Mouse (Mus musculus): ENCODE results near the gene Cbfa2t2.

Gene Cbfa2t2

DNA sequence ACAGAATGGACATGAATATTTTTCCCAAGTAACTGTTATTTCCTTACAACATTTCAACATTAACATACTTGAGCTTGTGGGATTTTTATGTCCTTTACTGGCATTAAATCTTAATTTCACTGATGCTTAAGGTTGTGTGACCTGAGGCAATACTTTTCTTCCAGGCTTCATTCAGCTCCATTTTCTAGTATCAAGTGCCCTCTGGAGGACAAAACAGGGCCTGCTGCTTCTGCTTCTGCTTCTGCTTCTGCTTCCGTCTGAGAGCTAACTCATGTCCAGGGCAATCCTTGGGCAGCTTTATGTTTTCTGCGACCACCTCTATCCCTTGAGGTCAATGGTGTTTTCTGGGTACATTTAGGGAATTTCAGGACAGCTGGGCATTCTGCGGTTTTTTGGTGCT, 103.4 kb downstream of the Cbfa2t2 start:
- DNase-seq, result no peak

DNA sequence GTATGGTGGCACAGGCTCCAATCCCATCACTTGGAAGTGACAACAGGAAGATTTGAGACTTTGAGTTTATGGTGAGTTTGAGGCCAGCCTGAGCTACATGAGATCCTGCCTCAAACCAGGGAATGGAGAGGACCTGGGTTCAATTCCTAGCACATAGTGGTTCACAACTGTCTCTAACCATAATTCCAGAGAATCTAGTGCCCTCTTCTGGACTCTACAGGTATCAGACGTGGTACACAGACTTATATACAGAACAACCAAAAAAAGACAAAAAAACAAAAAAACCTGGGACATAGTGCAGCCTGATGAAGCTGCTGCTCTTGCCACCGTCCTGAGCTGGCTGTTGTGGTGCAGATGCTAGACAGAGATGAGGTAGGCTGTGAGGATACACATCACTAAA, 105.3 kb downstream of the Cbfa2t2 start:
- no peak for DNase-seq

DNA sequence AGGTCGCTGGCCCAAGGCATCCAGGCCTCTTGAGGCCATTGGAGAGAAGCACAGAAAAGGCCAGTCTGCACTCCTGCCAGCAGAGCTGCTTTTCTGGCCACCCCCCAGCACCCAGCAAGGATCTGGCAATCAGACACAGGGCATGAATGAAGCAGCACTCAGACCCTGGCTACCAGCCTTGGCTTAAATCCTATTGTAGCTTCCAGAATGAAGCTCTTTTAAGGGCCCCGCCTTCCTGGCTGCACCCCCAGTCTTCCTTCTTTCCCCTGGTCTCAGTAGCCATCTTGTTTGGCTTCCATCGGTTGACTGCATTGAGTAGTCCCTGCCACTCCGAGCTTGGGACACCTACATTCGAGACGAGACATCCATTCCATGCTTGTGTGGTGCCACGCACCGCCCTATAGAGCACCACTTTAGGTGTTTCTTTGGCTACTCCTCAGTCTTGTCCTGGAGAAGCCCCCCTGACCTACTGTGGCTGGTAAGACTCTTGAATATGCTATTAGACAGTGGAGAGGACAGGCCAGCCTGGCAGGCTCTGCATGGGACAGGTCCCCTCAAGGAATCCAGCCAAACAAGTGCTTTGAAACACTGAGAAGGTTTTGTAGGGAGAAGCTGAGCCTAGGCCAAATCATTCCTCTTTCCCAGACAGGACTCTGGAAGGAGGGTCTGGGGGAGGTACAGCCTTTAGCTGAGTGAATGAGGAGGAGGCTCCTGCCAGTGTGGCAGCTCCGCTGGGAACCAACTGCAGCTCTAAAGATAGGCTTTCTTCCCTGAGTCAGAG, 107.5 kb downstream of the Cbfa2t2 start:
- DNase-seq, result peak; percentile 97

DNA sequence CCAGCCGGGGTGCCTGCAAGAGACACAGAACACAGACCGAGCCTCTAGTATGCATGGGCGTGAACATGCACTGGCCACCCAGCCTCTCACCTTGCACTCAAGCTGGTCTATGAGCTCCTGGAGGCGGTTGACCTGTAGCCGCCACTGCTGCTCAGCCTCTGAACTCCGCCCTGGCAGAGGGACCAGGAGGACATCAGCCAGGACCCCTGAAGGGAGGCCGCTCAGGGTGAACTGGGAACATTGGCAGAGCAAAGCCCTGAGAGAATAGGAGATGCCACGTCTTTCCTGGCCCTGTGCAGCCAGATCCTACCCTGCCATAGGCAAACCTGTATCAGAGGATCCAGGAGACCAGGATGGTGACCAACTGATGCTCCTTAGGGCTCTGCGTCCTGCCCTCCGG, 110.4 kb downstream of the Cbfa2t2 start, which contains the start of gene 1700003F12Rik:
Gene 1700003F12Rik, plus strand, starts transcription at position 375 of the 400 bp plus-strand sequence.
- peak; percentile 16 for DNase-seq

DNA sequence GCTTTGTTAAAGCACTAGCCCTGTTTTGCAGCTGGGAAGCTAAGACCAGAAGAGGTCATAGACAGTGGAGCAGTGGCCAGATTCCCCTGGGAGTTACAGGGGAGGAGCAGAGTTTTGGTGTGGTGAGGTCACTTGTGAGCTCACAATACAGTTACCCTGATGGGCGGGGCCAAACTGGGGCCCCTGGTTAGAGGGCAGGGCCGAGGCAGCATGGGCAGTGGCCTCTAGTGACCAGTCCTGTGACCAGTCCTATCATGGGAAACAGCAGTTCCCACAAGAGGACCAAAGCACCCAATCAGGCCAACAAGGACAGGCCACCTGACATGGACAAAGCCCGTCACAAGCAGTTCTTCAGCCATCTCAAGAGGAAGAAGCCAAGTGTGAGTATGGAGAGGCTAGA, 112.4 kb downstream of the Cbfa2t2 start:
- DNase-seq, result peak; percentile 32

DNA sequence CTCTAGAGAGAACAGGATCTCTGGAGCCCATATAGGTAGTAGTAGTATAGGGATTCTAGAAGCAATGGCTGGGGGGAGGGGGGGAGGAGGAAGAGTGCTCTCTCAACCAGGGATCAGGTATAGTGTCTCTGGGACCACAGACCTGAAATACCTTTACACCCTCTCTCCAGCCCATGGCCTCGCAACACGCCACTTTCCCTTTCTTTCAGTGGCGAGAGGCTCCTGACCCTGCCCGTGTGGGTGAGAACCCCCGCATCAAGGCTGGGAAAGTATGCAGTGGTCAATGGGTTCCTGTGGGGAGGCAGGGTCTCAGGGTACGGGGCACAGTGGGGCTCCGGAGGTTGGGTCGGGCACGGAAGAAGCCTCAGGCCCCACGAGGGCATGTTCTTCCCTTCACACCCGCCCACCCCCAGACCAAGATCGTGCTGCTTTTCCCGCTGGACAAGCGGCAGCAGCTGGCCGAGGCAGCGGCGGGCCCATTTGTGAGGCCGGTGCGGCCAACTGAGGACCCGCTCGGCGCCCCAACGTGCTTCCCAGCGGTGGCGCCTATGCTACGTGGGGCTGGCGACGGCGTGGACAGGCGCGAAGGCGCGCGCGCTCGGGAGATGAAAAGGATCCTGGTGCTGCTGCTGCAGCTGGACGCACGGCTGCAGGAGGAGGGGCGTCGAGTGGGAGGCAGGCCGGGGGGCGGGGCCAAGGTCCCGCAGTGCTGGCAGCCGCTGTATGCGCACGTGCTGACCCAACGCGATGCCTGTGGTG, 113.0 kb downstream of the Cbfa2t2 start:
- DNase-seq, result peak; percentile 25

DNA sequence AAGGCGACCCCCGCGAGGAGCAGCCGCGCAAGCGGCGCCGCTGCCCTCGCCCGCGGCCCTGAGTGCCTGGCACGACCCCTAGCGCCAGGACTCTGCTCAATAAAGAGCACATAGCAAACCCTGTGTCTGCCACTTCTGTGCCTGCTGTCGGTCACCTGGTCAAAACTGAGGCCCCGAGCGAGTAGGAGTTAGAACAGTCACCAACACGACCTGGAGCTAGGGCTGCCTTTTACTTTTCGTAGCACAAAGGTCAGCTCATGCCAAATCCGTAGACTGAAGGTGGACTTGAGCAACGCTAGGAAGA, 113.6 kb downstream of the Cbfa2t2 start:
- no peak for DNase-seq

DNA sequence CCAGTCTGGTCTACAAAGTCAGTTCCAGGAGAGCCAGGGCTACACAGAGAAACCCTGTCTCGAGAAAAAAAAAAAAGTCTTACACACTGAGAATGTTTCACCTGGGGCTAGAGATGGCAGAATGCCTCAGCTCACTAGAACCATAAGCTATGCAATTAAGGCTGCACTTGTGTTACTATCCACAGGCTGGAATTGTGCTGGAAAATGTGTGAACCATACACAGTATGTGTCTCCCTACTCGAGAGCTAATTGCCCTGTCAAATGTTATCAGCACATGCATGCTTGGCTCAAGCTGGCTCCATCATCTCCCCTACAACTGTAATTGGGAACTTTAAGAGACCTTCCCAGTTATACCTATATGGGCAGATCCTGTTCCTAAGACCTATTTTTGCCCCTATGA, 114.7 kb downstream of the Cbfa2t2 start:
- DNase-seq, result no peak

DNA sequence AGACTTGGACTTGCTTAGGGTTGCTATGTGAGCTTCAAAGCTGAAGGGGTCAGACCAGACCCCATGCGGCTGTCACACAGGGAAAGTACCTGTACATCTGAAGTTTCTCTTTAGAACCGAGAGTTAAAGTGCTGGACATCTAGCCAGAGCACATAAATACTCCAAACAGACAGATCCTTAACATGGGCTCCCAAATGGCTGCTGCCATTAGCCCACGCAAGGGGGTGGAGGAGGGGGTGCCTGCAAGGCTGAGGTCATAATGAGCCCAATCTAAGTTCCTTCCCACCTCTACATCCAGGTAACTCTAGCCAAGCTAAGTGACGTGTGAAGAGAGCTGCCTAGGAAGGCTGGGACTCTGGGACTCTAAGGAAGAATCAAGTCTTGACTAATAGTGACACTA, 115.2 kb downstream of the Cbfa2t2 start, which contains the start of gene Actl10:
Gene Actl10, plus strand, starts transcription at position 301 of the 400 bp plus-strand sequence.
- no peak for DNase-seq

DNA sequence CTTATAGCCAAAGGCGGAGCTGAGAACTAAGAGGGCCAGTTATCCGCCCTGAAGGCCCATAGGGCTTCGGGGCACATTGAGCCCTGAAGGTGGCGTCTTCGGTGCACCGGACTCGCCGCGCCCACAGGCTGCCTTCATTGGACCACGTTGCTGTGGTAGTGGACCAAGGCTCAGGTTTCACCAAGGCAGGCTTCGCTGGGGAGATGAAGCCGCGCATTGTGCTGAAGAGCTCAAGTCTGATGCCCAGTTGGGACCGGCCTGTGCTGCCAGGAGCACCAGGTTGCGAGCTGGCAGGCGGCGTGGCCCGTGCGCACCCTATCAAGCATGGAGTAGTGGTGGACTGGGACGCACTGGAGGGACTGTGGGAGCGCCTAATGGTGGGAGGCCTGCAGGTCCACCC, 115.6 kb downstream of the Cbfa2t2 start:
- peak; percentile 63 for DNase-seq

DNA sequence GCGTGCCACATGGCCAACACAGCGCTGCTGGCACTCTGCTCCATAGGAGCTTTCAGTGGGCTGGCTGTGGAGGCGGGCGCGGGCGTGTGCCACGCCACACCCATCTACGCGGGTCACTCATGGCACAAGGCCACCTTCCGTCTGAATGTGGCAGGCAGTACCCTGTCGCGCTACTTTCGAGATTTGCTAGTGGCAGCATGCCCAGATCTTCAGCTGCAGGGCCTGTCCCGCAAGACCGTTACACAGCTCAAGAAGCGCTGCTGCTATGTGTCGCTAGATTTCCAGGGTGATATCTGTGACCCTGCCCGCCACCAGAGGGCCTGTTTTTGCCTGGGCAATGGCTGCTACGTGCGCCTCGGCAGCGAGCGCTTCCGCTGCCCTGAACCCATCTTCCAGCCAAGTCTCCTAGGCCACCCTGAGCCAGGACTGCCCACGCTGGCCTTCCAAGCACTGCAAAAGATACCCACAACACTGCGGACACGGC, 116.2 kb downstream of the Cbfa2t2 start:
- DNase-seq, result peak; percentile 85

DNA sequence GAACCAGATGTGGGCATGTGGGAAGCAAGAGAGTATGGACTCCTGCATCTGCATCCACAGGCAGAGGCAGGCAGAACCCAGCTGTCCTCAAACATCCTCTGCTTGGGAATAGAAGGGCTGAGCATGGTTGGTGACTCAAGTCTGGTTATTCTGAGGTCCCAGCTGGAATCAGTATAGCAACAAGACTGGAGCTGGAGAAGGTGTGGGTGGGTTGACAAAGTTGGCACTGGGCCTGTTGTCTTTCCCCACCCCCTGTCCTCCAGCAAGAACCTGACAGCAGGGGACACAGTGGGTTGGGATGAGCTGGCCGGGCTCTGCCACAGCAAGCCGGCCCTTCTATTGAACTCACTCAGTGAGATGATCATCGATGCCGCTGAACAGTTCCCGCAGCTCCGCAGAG, 119.0 kb downstream of the Cbfa2t2 start:
- peak; percentile 24 for DNase-seq

DNA sequence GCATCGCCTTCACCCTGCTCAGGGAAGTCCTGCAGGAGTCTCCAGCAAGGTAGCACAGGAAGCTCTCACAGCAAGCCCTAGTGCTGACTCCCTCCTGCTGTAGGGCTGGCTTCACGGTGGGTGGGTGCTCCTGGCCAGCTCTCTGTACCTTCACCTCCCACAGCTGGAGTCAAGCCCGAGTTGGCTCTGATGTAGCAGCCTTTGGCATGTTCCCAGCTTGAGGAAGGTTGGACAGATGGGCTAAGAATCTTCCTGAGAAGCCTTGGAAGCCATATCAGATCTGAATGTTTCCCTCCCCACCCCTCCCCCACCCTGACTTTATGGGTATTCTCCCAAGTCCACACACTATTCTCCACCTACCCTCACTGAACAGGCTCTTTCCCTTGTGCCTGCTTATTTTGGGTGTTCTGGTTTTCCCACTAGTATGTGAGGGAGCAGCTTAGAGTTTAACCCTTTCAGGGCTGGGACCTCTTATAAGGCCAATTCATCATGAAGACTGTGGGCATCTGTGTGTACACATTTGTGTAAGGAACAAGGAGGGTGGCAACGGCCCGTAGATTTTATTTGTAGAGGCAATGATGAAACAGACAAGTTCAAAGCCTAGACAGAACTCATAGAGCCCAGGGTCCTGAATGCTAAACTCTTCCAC, 121.0 kb downstream of the Cbfa2t2 start:
- peak; percentile 45 for DNase-seq

DNA sequence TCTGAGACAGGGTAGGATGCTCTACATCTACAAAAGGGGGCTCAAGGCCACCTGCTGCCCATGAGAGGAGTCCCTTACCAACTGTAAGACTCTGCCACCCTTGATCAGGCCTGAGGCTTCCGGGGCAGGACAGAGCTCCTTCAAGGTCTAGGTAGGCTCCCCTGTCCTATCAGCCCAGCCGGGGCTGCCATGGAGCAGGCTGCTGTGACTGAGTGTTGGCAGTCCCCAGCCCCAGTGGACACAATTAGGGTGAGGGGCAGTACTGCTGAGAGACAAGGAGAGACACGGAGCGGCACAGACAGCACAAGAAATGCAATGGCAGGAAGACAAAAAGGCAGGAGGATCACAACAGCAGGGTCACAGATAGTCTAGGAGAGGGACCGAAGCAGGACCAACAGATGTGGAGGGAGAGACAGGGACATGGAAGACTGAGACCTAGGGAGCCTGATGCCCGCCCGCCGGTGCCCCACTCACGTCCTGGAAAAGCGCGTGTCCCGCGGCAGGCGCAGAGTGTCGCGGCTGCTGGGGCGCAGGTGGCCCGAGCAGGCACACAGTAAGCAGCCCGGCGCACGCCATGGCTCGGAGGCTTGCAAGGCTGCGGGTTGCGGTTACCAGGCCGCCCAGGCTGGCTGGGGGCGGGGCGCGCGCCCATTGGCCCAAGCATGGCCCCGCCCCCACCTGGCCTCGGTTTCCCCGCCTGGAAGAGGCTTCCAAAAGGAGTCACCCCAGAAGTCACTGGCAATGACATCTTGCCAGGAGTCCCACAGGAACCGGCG, 122.2 kb downstream of the Cbfa2t2 start, which contains the start of gene Necab3:
Gene Necab3, minus strand, starts transcription at position 627 of the 776 bp plus-strand sequence.
- peak; percentile 64 for DNase-seq

DNA sequence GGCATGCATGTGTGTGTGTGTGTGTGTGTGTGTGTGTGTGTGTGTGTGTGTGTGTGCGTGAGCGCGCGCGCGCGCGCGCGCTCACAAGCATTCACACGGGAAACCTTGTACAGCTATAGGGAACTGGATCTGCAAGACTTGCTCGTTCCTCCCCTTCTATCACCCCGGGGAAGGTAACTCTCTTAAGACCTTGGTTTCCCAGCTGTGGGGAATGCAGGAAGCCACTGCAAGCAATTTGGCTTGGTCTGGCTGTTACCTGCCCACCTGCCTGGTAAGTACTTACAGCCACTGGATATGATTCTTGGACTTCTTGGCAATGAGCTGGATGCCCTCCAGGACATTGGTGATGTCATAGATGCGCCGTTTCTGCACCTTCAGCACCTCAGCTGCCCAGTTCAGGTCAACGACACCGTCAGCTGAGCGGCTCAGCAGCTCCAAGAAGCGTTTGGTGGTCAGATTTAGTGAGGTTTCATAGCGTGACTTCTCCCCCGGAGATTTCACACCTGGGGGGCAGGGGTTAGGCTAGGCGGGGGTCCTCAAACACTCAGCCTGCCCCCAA, 127.4 kb downstream of the Cbfa2t2 start:
- no peak for DNase-seq

DNA sequence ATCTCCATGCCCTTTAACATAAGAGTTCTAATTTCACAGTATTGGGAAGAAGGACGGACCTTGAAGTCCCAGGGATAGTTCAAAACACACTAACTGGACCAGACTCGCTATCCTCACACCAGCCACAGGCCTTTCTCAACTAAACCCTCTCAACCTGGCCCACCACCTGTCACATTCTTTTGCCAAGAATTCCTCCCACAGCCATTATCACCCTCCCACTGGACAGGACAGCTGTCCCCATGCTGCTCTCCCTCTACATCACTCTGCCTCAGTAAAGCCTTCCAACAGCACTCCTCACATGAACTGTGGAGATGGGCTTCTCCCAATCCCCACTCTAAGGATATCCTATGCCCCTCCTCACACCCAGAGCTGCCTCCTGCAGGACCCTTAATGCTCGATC, 129.3 kb downstream of the Cbfa2t2 start:
- peak; percentile 88 for DNase-seq

DNA sequence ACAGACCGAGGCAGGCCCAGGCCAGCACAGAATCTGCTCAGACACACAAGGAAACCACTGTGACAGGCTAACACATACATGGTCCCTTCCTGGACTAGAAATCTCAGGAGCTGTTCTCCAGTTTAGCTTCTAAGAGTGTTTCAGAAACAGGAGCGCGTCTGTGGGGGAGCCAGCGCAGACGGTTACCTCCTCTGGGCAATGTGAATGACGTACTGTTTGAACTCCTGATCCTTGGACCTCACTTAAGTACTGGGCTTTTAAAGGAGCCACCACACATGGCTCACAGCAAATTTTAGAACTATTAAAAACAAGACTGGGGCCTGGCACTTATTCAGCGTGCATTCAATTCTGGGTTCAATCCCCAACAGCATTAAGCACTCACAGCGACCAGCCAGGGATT, 130.4 kb downstream of the Cbfa2t2 start:
- no peak for DNase-seq

DNA sequence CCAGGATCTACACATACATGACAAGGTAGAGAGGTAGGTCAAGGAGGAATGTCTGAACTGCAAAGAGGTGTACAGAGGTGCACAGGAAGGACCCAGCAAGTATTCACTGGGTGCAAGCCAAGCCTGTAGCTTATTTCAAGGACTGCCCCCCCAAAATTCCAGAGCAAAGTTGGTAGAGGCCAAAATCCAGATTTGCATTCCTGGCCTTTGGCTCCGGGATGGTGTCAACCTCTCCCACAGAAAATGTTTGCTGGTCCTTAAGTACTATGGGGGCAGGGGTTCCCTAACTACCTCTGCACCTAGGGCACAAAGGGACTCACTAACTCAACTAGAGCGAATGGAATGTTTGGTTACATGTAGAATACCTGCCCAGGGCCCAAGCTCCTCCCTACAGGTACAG, 131.5 kb downstream of the Cbfa2t2 start:
- DNase-seq, result no peak

DNA sequence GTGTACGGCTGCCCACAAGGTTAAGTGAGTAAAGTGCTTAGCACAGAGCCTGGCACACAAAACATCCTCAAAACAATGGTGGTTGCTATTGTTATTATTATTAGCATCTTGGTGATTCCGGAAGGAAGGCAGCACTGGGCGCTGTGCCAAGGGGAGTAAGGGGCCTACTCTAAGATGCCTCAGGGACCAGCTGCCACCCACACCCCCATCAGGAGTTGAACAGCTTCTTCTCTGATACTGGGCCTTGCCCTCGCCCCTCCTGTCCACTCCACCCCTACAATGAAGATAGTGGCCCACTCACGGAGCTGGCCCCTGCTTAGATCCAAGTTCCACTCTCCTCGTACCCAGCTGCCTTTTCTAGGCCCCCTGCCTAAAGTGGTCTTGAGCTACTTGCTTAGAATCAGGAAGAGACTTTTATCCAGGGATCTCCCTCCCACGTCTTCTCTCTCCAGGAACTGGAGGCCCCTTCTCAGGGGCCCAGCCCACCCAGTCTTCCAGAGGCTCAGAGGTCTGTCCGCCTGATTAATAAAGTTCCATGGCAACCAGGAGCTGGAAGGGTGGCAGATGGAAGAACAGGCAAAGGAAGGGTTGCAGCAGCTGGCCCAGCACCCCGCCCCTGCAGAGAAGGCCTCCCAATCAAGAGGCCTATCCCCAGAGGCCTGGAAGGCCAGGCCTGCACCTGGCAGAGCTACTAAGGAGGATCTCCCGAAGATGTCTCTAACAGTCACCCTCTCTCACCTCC, 132.2 kb downstream of the Cbfa2t2 start:
- DNase-seq, result no peak

DNA sequence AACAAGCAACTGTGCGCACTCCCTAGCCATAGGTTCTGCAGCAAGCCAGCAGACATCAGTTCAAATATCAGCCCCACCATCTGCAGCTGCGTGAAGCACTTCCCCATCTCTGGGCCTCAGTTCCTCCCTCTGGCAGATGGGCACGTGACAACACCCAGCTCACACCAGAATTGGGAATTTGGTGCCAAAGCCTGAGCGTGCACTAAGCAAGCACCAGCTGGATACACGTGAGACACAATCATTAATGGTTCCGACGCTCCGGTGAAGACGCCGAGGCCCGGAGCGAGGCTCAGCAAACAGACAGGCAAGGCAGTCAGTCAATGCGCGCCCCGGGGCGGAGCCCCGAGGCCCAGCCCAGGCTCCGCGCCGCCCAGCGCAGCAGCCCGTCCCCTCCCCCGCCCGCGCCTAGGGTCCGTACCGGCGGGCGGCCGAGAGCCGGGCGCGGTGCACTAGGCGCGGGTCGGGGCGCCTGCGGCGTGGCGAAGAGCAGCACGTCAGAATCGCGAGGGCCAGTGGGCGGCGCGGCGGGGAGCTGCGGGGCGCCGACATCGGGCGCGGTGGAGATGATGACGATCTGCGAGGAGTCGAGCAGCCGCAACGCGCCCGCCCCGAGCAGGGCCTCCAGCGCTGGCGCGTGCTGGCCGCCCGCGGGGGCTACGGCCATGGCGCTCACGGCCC, 132.9 kb downstream of the Cbfa2t2 start:
- DNase-seq, result no peak

DNA sequence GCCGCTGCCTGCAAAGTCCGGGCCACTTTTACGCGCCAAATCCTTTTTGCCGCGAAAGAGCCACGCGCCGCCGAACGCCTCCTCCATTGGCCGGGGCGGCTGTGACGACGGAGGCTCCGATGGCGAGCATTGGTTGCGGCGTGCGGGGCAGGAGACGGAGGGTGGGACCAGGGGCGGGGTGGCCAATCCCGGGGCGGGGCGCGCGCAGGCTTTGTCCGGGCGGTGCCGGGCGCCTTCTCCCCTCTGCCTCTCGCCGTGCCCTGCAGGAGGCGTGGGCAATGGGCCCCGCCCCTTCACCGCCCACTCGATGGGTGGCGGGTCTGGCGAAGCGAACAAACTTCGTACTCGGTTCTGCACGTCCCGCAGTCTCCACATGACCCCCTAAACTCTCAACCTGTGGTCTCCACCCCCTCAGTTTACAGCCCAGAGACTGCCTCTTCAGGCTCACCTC, 133.6 kb downstream of the Cbfa2t2 start, which contains the start of gene E2f1:
Gene E2f1, minus strand, starts transcription at position 57 of the 451 bp plus-strand sequence.
- peak; percentile 84 for DNase-seq

All from cerebellum, adult 11-12 months (tissue).